Mouse (Mus musculus) cerebellum, adult 2 months (tissue): ENCODE measurements around the gene Map2k4. TPM values are rescaled to one million over a fixed set of nuclear protein-coding genes. Genes with fewer than 3 reads are reported as not detected.

Experiments
- DNase-seq, 2 experiments: peaks; one replicate each; pipeline ENCODE4 v3.0.0; 2021
- H3K27ac ChIP-seq: fragments of 200-500 bp; 2 replicates; pipeline ENCODE4 v1.5.1; 2012; ENCODE audit warnings: low read length, control low read depth, inconsistent platforms; ENCODE audit not compliant: insufficient read depth
- H3K27me3 ChIP-seq: fragments of 200-500 bp; 2 replicates; pipeline ENCODE4 v1.6.1; 2012; ENCODE audit warnings: inconsistent platforms, mild to moderate bottlenecking, low read length, moderate library complexity; ENCODE audit not compliant: control insufficient read depth, insufficient read depth
- H3K4me1 ChIP-seq: fragments of 200-500 bp; 2 replicates; pipeline ENCODE4 v1.6.1; 2011; ENCODE audit warnings: low read length; ENCODE audit not compliant: control insufficient read depth, insufficient read depth
- H3K4me3 ChIP-seq: fragments of 200-500 bp; replicated peaks from 2 replicates; pipeline ENCODE3; 2011; ENCODE audit warnings: mild to moderate bottlenecking, low read depth, low read length, control low read depth; ENCODE audit not compliant: insufficient read depth
- CTCF ChIP-seq: fragments of 200-500 bp; IDR thresholded peaks from 2 replicates; pipeline ENCODE4 v1.5.1; 2011; ENCODE audit warnings: low read depth, mild to moderate bottlenecking, control low read depth, low read length, moderate library complexity, borderline replicate concordance; ENCODE audit not compliant: insufficient read depth
- POLR2A ChIP-seq: fragments of 200-500 bp; IDR thresholded peaks from 2 replicates; pipeline ENCODE4 v1.6.1; 2011; ENCODE audit warnings: low read length, control low read depth, borderline replicate concordance; ENCODE audit not compliant: insufficient read depth
- WGBS: fragments of 180-500 bp; shearing (Covaris S2); methylation state at CpG from one replicate; pipeline ENCODE4 v1.1.7; 2018; 5-methylcytosine and 5-hydroxymethylcytosine counted together
- polyA plus RNA-seq: library from polyadenylated mRNA; depleted of rRNA; stranded (reverse); fragments of >200 nt; gene quantifications from 2 replicates; pipeline ENCODE4 v1.2.3, GENCODE M21; 2012

The Map2k4 gene
- polyA plus RNA-seq, 1 experiment = 130 TPM

DNA sequence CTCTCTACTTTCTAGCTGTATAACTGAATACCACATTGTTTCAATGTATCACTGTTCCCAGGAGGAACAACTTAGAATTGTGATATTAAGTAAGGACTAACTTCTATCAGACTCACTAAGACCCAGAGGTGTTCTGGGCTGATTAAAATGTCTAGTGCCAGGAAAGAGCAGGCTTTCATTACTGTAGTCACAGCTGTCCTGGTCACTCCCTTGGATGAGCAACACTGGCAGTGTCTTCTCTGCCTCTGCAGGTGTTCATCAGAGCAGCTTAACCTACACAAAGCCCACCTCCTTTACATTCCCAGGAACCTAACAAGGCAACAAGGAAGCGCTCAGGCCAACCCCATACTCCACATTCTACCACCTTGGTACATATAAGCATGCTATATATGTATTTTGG is 8.5 kb downstream of the Map2k4 start:
- no peaks in the 10 kb centered on the region for H3K27me3 ChIP-seq
- no peak for DNase-seq
- peaks cover 20% of the 10 kb centered on the region for H3K4me1 ChIP-seq
- 96% methylated on average over 1 of the region's 1 CpGs for WGBS
- H3K27ac ChIP-seq = no peak overlapping the region
- no peak overlapping the region for H3K4me3 ChIP-seq
- TF ChIP-seq POLR2A = no peak
- no peak for TF ChIP-seq CTCF

DNA sequence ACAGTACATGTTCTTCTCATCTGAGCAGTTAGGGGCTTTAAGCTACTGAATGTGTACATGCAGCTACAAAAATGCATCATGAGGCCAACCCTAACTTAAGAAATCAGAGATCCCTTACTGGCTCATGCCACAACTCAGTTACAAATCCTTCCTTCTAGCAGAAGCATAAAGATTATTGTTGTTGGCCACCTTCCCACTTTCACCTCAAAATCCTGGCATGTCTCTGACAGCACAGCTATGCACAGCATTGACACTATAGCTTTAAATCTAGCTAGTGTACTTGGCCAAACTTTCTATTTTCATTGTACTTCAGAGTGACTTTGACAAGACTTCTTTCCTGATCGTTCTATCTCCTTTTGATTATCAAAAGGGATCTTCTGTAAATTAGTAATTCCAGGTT is 9.0 kb downstream of the Map2k4 start:
- TF ChIP-seq CTCF = no peak
- no peak for TF ChIP-seq POLR2A
- H3K27me3 ChIP-seq = no peaks in the 10 kb centered on the region
- no peak overlapping the region for H3K27ac ChIP-seq
- H3K4me1 ChIP-seq = peaks cover 20% of the 10 kb centered on the region
- WGBS = 29% methylated on average over 1 of the region's 1 CpGs
- peak in 1 of 2 experiments; percentile 22 for DNase-seq
- no peak overlapping the region for H3K4me3 ChIP-seq

DNA sequence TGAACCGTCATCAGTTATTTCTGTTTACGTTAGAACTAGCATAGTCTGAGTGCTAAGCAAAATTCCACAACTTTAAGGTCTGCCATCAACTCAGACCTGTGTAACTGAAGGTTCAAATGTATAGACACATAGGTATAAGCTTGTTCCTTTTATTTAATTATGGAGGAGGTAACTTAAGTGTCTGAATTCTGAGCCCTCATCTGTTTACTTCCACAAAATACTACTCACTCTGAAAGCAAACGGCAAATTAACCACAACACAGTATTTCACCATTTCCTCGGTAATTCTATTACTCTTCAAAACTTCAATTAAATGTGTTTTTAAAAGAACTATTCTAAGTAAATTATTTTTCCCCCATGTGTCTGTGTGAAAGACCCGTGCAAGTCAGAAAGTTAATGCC is 10.3 kb downstream of the Map2k4 start:
- DNase-seq = no peak
- H3K27ac ChIP-seq = no peak overlapping the region
- peaks cover 26% of the 10 kb centered on the region for H3K4me1 ChIP-seq
- H3K4me3 ChIP-seq = no peak overlapping the region
- H3K27me3 ChIP-seq = no peaks in the 10 kb centered on the region
- TF ChIP-seq CTCF (no peak), POLR2A (no peak)
- WGBS = 78% methylated on average over 5 of the region's 5 CpGs

DNA sequence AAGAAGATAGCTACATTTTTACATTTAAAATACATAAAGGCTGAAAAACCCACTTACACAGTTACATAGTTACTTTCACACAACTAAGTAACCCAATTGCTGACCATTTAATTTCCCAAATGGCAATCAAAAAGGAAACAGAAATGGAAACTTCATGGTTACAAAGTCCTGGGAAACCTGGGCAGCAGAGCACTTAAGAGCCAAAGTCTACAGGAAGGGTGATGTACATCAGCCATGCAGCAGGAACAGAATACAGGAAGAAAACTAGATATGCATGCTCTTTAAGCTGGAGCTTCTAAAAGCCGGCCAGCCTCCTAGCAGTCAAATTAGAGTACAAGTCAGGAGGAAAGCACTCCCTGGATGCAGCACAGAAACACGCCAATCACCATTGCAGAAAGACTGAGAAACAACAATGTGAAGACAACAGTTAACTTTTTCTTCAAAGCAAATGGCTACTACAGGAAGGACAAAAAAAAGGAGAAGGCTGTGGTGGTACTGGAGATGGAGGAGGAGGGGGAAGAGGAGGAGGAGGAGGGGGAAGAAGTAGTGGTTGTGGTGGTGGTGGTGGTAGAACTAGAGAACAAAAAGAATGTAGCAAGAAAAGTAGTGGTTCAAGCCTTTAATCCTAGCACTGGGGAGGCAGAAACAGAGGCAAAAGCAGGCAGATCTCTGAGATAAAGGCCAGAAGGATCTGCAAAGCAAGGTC is 11.0 kb downstream of the Map2k4 start:
- TF ChIP-seq POLR2A = no peak
- TF ChIP-seq CTCF = no peak
- H3K4me3 ChIP-seq = no peak overlapping the region
- WGBS = 58% methylated on average over 2 of the region's 2 CpGs
- H3K4me1 ChIP-seq = peaks cover 26% of the 10 kb centered on the region
- DNase-seq = no peak
- H3K27me3 ChIP-seq = no peaks in the 10 kb centered on the region
- H3K27ac ChIP-seq = no peak overlapping the region

- no peak for DNase-seq
- Histone ChIP-seq H3K27ac (no peak overlapping the region), H3K4me3 (no peak overlapping the region), H3K4me1 (peaks cover 17% of the 10 kb centered on the region; the same call in 1 of the 2 replicates), H3K27me3 (no peaks in the 10 kb centered on the region)
- no peak for TF ChIP-seq CTCF
- TF ChIP-seq POLR2A = no peak
- WGBS = 81% methylated on average over 6 of the region's 6 CpGs
Measured at GRCm38 (mm10) chr11:65773946-65774656, 14.0 kb downstream of the Map2k4 start.

DNA sequence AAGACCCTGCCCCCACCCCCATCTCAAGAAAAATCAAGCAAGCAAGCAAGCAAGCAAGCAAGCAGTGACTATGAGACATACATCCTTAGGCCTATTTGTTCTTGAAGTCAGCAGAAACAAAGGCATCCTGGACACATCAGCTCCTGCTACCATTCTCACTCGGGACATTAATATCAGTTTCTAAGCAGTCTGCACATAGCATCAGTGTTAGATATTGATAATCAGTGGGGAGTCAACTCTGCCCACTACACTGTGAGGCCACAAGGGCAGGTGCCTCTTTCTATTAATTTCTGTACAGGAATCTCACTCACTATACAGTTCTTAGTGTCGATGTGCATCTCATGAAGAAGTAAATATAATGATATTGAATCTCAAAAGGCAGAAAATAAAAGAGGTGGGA is 14.6 kb downstream of the Map2k4 start:
- TF ChIP-seq CTCF (no peak), POLR2A (no peak)
- WGBS = 80% methylated on average over 2 of the region's 2 CpGs

DNA sequence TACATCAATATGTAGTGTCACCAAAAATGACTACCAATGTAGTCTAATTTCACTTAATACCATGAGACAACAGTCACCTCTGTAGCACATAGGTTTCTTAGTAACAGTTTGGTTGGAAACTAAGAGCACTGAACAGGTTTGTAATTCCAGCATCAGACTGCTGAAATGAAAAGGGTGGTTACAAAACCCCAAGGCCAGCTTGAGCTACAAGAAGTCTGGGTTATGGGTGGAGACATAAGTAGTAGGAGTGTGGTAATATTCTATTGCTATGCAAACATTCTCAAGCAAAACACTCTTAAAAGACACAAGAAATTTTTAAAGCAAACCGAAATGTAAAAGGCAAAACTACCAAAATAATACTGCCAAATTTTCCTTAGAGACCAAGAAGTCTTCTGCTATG is 16.6 kb downstream of the Map2k4 start:
- 94% methylated on average over 1 of the region's 1 CpGs for WGBS
- Histone ChIP-seq H3K27me3 (no peaks in the 10 kb centered on the region), H3K4me3 (no peak overlapping the region), H3K4me1 (peaks cover 7% of the 10 kb centered on the region; the same call in 1 of the 2 replicates), H3K27ac (no peak overlapping the region)
- DNase-seq = no peak
- no peak for TF ChIP-seq CTCF
- TF ChIP-seq POLR2A = no peak

More for the DNA sequence above, 14.6 kb downstream of the Map2k4 start:
- no peak for DNase-seq
- Histone ChIP-seq H3K4me3 (no peak overlapping the region), H3K27me3 (no peaks in the 10 kb centered on the region), H3K27ac (no peak overlapping the region), H3K4me1 (peaks cover 13% of the 10 kb centered on the region; the same call in 1 of the 2 replicates)

GRCm38 (mm10) chr11:65769990-65770389 is 18.1 kb downstream of the Map2k4 start:
- no peaks in the 10 kb centered on the region for H3K27me3 ChIP-seq
- DNase-seq = no peak
- 80% methylated on average over 5 of the region's 5 CpGs for WGBS

More at GRCm38 (mm10) chr11:65769990-65770389, 18.1 kb downstream of the Map2k4 start:
- Histone ChIP-seq H3K4me1 (peaks cover 6% of the 10 kb centered on the region; the same call in 1 of the 2 replicates), H3K27ac (no peak overlapping the region), H3K4me3 (no peak overlapping the region)
- no peak for TF ChIP-seq POLR2A
- no peak for TF ChIP-seq CTCF
